Mouse (Mus musculus): ENCODE measurements around the gene Sppl3.

Sppl3 gene

DNA sequence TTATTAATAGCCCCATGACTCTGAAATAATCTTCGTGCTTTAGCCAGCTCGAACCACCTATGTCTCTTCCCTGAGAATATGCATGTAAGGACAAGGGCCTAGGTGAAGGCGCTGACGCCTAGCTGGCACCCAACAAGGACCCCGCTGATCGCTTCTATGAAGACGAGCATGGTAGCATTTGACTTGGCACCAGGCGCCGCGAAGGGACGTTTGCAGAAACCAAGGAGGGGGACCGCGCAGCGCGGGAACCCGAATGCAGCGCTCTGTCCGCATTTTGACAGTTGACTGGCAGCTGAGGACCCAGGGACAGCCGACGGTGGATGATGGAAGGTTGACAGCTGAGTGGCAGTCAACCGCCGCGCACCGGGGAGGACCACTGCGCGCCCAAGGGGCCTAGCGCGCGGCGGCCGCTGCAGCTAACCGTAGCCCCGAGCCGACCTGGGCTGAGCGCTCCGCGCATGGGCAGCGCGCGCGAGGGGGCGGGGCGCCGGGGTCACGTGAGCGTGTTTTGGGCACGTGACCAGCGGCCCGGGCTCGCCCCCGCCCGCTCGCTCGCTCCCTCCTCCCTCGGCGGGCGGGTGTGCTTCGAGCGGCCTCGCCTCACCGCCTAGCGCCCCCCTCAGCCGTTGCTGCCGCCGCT lies at the start of gene Sppl3:
Gene Sppl3 (plus strand): TSS at position 561 of the 640 bp plus-strand sequence.
- Histone ChIP-seq H3K4me1 (replicated peaks; ENCODE audit: low read depth, low read length) (peaks cover 70% of the 10 kb centered on the region), H3K27me3 (ENCODE audit: insufficient read depth, low read length) (peaks cover 8% of the 10 kb centered on the region; the same call in 1 of the 2 replicates), H3K36me3 (ENCODE audit: insufficient read depth, low read length) (peaks cover 14% of the 10 kb centered on the region), H3K9me3 (ENCODE audit: low read length) (no peaks in the 10 kb centered on the region), H3K4me3 (replicated peaks; ENCODE audit: low read length) (peak within 1 kb of the TSS; percentile 97)
- TF ChIP-seq POU5F1 (IDR thresholded peaks at IDR 0.05; ENCODE audit: borderline replicate concordance, low read length) = no peak
- TF ChIP-seq CTCF (conservative IDR thresholded peaks at IDR 0.05; ENCODE audit: low read length) = no peak
- no peak for TF ChIP-seq NANOG (IDR thresholded peaks at IDR 0.05; ENCODE audit: borderline replicate concordance, low read length)

DNA sequence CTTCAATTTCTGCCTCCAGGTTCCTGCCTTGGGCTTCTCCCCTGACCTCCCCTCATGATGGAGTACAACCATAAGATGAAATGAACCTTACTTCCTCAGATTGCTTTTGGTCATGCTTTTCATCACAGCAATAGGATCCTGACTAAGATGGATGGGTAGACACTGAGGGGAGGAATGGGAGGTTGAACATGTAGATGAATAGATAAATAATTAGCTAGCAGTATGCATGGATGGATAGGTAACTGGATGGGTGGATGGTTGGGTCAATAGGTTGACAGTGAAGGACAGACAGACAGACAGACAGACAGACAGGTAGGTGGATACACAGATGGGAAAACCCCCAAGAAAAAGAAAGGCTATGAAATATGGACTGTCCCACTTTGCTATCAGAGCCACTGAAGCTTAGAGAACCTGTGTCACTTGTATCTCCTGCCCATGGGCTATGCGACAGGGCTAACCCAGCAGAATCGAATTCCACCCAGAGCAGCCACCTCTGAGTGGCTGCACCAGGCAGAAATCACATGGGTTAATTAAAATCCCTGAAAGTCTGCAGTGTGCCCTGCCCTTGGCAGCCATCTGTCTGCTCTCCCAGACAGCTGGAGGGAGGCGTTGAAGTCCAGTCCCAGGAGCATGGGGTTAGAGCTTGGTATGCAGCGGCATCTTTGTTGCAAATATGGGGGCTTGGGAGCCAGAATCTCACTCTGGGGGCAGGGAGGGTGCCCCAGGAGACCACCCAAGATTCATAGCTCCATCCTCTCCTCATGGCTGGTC lies 49.2 kb upstream of the Sppl3 start:
- peaks cover 42% of the 10 kb centered on the region for H3K9me3 ChIP-seq (ENCODE audit: low read length)
- no peaks in the 10 kb centered on the region for H3K27me3 ChIP-seq (ENCODE audit: insufficient read depth, low read length)
- peaks cover 17% of the 10 kb centered on the region for H3K4me1 ChIP-seq (replicated peaks; ENCODE audit: low read depth, low read length)
- TF ChIP-seq CTCF (conservative IDR thresholded peaks at IDR 0.05; ENCODE audit: low read length) (no peak), POU5F1 (IDR thresholded peaks at IDR 0.05; ENCODE audit: borderline replicate concordance, low read length) (no peak), NANOG (IDR thresholded peaks at IDR 0.05; ENCODE audit: borderline replicate concordance, low read length) (no peak)
- no peak overlapping the region for H3K4me3 ChIP-seq (replicated peaks; ENCODE audit: low read length)
- H3K36me3 ChIP-seq (ENCODE audit: insufficient read depth, low read length) = peaks cover 18% of the 10 kb centered on the region

DNA sequence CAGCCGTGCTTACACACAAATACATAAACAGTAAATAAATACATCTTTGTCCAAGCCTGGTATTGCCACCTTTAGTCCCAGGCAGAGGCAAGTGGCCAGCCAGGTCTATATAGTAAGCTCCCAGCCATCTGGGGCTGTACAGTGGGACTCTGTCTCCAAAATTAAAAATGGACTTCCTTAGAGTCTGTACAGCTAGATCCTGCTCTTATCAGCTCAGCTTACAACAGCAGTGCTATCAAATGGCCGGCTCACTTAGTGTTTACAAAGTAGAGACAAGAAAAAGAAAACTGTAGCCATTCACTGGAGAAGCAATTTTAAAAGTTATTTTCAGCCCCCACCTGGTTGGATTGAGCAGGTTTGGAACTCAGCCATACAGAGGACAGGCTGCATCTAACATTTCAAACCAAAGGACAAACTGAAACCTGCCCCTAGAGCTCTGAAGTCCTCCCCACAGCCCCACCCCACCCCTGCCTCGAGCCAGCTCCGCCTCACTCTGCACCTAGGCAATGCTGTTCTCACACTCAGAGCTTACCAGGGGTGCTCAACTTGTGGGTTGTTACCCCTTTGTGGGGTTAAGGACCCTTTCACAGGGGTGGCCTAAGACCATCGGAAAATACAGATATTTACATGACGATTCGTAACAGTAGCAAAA lies 46.5 kb upstream of the Sppl3 start:
- H3K4me3 ChIP-seq (replicated peaks; ENCODE audit: low read length) = no peak overlapping the region
- TF ChIP-seq CTCF (conservative IDR thresholded peaks at IDR 0.05; ENCODE audit: low read length) = no peak
- TF ChIP-seq POU5F1 (IDR thresholded peaks at IDR 0.05; ENCODE audit: borderline replicate concordance, low read length) = no peak
- no peak for TF ChIP-seq NANOG (IDR thresholded peaks at IDR 0.05; ENCODE audit: borderline replicate concordance, low read length)

DNA sequence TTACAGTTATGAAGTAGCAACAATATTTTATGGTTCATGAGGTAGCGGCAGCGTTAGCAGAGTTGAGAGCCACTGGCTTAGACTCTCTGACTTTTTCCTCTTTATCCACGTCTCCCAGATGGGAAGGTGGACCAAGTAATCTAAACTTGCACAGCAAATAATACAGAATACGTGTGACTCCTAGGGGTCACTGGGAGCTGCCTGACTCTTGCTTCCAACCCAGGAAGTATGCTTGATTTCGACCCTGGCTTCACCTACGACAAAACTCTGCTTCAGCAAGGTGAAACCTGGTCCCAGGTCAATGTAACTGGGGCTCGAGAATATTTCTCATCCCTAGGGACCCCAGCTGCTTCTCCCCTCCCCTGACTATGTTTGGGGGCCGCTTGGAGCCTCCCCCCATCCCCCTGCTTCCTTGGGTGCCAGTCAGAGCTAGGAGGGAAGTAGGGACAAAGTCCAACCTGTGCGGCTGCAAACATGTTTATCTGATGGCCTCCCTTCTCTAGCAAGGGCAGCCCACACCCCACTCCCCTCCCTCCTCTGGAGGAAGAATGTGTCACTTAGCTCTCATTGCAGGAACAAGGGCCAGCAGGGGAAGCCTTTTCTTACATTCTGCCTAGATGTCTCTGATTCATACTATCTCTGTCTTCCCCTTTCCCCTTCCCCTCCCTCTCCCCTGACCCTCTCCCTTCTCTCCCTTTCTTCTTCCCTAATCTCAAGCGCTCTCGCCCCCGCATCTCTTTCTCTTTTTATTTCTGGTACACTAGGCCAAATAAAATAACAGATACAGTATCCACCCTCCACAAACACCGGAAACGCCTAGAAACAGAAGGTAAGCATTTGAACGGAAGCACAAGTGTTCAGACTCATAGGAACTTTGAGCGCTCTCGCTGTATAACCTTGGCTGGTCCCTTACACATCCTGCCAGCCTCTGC lies 45.7 kb upstream of the Sppl3 start:
- TF ChIP-seq CTCF (conservative IDR thresholded peaks at IDR 0.05; ENCODE audit: low read length) (no peak), NANOG (IDR thresholded peaks at IDR 0.05; ENCODE audit: borderline replicate concordance, low read length) (no peak), POU5F1 (IDR thresholded peaks at IDR 0.05; ENCODE audit: borderline replicate concordance, low read length) (no peak)

More for the DNA sequence above, 46.5 kb upstream of the Sppl3 start:
- 0 out of 2 replicates have a peak, but pooled peaks cover 6% of the 10 kb centered on the region for H3K27me3 ChIP-seq (ENCODE audit: insufficient read depth, low read length)
- peaks cover 31% of the 10 kb centered on the region for H3K9me3 ChIP-seq (ENCODE audit: low read length)
- peaks cover 11% of the 10 kb centered on the region for H3K36me3 ChIP-seq (ENCODE audit: insufficient read depth, low read length)
- H3K4me1 ChIP-seq (replicated peaks; ENCODE audit: low read depth, low read length) = peaks cover 38% of the 10 kb centered on the region

DNA sequence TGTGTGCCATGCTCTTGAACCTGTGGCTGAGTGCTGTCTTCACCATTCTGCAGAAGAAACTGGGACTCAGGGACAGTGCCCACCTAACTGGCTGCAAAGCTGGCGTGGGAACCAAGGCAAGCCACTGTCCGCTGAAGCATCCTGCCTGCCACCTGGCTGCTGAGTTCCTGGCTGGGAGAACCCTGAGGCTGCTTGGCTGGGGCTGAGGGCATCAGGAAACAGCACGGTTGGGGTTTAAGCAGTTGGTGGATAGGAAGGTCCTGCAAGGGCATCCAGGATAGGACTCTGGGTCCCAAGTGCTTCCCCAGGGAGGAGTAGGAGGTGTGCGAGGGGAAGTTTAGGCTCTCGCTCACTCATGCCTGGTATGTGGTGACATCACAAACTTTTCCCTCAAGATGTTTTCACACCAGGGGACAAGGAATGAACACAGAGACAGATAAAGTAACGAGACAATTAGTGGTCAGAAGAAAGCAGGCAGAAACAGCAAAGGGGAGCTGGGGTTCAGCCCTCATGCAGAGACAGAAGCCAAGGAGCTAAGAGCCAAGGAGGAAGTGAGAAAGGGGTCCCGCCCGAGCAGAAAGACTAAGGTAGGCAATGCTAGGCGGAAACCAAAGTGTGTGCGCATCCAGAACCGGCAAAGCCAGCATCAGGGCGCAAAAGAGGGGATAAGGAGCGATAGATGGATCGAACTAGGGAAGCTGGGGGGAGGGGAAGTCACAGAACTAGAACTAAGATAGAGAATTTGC lies 43.2 kb upstream of the Sppl3 start:
- Histone ChIP-seq H3K4me1 (replicated peaks; ENCODE audit: low read depth, low read length) (peaks cover 71% of the 10 kb centered on the region), H3K4me3 (replicated peaks; ENCODE audit: low read length) (no peak overlapping the region), H3K9me3 (ENCODE audit: low read length) (0 out of 2 replicates have a peak, but pooled peaks cover under 1% of the 10 kb centered on the region), H3K27me3 (ENCODE audit: insufficient read depth, low read length) (0 out of 2 replicates have a peak, but pooled peaks cover 6% of the 10 kb centered on the region), H3K36me3 (ENCODE audit: insufficient read depth, low read length) (no peaks in the 10 kb centered on the region)
- TF ChIP-seq NANOG (IDR thresholded peaks at IDR 0.05; ENCODE audit: borderline replicate concordance, low read length) (no peak), CTCF (conservative IDR thresholded peaks at IDR 0.05; ENCODE audit: low read length) (no peak), POU5F1 (IDR thresholded peaks at IDR 0.05; ENCODE audit: borderline replicate concordance, low read length) (no peak)

More for the DNA sequence above, 45.7 kb upstream of the Sppl3 start:
- Histone ChIP-seq H3K9me3 (ENCODE audit: low read length) (peaks cover 23% of the 10 kb centered on the region), H3K4me1 (replicated peaks; ENCODE audit: low read depth, low read length) (peaks cover 46% of the 10 kb centered on the region), H3K36me3 (ENCODE audit: insufficient read depth, low read length) (0 out of 2 replicates have a peak, but pooled peaks cover 3% of the 10 kb centered on the region), H3K27me3 (ENCODE audit: insufficient read depth, low read length) (0 out of 2 replicates have a peak, but pooled peaks cover 6% of the 10 kb centered on the region), H3K4me3 (replicated peaks; ENCODE audit: low read length) (no peak overlapping the region)

DNA sequence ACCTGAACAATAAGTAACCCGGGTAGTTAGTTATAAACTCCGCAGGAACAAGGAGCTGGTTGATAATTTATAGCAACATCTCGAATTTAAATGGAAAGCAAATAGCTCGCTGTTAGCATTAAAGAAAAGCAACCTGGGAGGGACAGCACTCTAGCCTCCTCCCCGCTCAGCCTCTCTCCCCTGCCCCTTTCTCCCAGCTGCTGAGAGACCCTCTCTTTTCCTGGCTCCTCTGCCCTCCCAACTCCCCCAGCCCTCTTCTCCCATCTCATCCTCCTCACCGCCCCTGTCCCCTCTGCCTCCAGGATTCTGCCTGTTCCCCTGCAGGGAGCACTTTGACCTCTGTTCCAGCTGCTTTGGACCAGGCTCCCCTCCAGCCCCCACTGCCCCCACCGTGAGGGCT lies 42.3 kb upstream of the Sppl3 start:
- Histone ChIP-seq H3K36me3 (ENCODE audit: insufficient read depth, low read length) (no peaks in the 10 kb centered on the region), H3K4me1 (replicated peaks; ENCODE audit: low read depth, low read length) (peaks cover 80% of the 10 kb centered on the region), H3K27me3 (ENCODE audit: insufficient read depth, low read length) (0 out of 2 replicates have a peak, but pooled peaks cover 6% of the 10 kb centered on the region), H3K4me3 (replicated peaks; ENCODE audit: low read length) (peak overlapping the region; percentile 45), H3K9me3 (ENCODE audit: low read length) (no peaks in the 10 kb centered on the region)
- TF ChIP-seq CTCF (conservative IDR thresholded peaks at IDR 0.05; ENCODE audit: low read length) (no peak), NANOG (IDR thresholded peaks at IDR 0.05; ENCODE audit: borderline replicate concordance, low read length) (no peak), POU5F1 (IDR thresholded peaks at IDR 0.05; ENCODE audit: borderline replicate concordance, low read length) (no peak)

DNA sequence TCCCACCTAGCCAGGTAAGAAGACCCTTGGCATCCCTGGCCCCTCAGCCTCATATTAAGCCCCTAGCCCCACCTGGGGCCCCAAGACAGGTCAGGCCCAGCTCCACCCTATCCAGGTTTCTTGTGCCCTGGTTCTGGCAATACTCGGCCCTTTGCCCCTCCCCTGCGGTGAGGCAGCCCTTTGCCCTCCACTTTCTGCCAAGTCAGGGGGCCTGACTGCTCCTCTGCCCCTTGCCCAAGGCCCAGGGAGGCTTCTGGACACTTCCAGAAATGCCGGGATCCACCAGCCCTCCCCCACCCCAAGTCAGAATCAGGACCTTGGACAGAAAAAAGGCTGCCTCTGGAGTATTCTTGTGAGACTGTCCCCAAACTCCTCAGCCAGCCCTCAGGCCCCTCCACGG lies 41.9 kb upstream of the Sppl3 start:
- TF ChIP-seq CTCF (conservative IDR thresholded peaks at IDR 0.05; ENCODE audit: low read length) (no peak), NANOG (IDR thresholded peaks at IDR 0.05; ENCODE audit: borderline replicate concordance, low read length) (no peak), POU5F1 (IDR thresholded peaks at IDR 0.05; ENCODE audit: borderline replicate concordance, low read length) (no peak)
- Histone ChIP-seq H3K27me3 (ENCODE audit: insufficient read depth, low read length) (0 out of 2 replicates have a peak, but pooled peaks cover 6% of the 10 kb centered on the region), H3K4me3 (replicated peaks; ENCODE audit: low read length) (peak overlapping the region; percentile 45), H3K36me3 (ENCODE audit: insufficient read depth, low read length) (no peaks in the 10 kb centered on the region), H3K4me1 (replicated peaks; ENCODE audit: low read depth, low read length) (peaks cover 80% of the 10 kb centered on the region), H3K9me3 (ENCODE audit: low read length) (no peaks in the 10 kb centered on the region)
